Mouse (Mus musculus) frontal cortex, adult 2 months (tissue): Measurements from ENCODE around the gene Eif6. TPM values are rescaled to one million over a fixed set of nuclear protein-coding genes. Genes with fewer than 3 reads are reported as not detected.
"Not testable (repeated sequence)": the region's sequence is repeated elsewhere in the genome, so short reads cannot be mapped to it uniquely, and the experiment has no call there.

ENCODE experiments used
- DNase-seq, 2 experiments: peaks; one replicate each; pipeline ENCODE4 v3.0.0; 2022; ENCODE audit warnings: low spot score in 1 of 2; ENCODE audit errors: extremely low spot score in 1 of 2
- polyA plus RNA-seq: library from polyadenylated mRNA; depleted of rRNA; stranded (reverse); fragments of >200 nt; gene quantifications from 2 replicates; pipeline ENCODE4 v1.2.3, GENCODE M21; 2012; rRNA removed

Gene Eif6
- 69.1 and 75.1 TPM in 2 replicates for polyA plus RNA-seq

GRCm38 (mm10) chr2:155826630-155827424, at the start of gene Eif6:
TSS of gene Eif6 (minus strand) at chr2:155826925.
- DNase-seq, result peak; percentile 68 to 88

- no peak for DNase-seq
Measured at GRCm38 (mm10) chr2:155873636-155874035, 46.9 kb upstream of the Eif6 start.

- DNase-seq, result no peak
Measured at GRCm38 (mm10) chr2:155872930-155873507, 46.3 kb upstream of the Eif6 start.

GRCm38 (mm10) chr2:155872486-155872885, 45.8 kb upstream of the Eif6 start:
- DNase-seq, result no peak

GRCm38 (mm10) chr2:155869772-155870171, 43.0 kb upstream of the Eif6 start:
- DNase-seq, result no peak

GRCm38 (mm10) chr2:155868320-155868719, 41.6 kb upstream of the Eif6 start:
- DNase-seq, result no peak

GRCm38 (mm10) chr2:155863301-155863867, 36.7 kb upstream of the Eif6 start:
- DNase-seq, result no peak

- DNase-seq, result peak in 1 of 2 experiments; percentile 33
Measured at GRCm38 (mm10) chr2:155862573-155863300, 36.0 kb upstream of the Eif6 start.

GRCm38 (mm10) chr2:155861581-155861980, 34.9 kb upstream of the Eif6 start:
- no peak for DNase-seq

GRCm38 (mm10) chr2:155860102-155860501, 33.4 kb upstream of the Eif6 start:
- DNase-seq, result no peak

- no peak for DNase-seq
Measured at GRCm38 (mm10) chr2:155852536-155852935, 25.8 kb upstream of the Eif6 start.

GRCm38 (mm10) chr2:155850120-155850519, 23.4 kb upstream of the Eif6 start:
- no peak for DNase-seq

- DNase-seq, result no peak
Measured at GRCm38 (mm10) chr2:155849464-155849863, 22.7 kb upstream of the Eif6 start.

- peak; percentile 36 to 91 for DNase-seq
Measured at GRCm38 (mm10) chr2:155848291-155848690, 21.6 kb upstream of the Eif6 start.

- DNase-seq, result no peak
Measured at GRCm38 (mm10) chr2:155846930-155847329, 20.2 kb upstream of the Eif6 start.

GRCm38 (mm10) chr2:155838961-155839360, 12.2 kb upstream of the Eif6 start:
- no peak for DNase-seq

- no peak for DNase-seq
Measured at GRCm38 (mm10) chr2:155837961-155838360, 11.2 kb upstream of the Eif6 start.

GRCm38 (mm10) chr2:155834732-155835131, 8.0 kb upstream of the Eif6 start, which contains the start of gene Fam83c:
TSS of gene Fam83c (minus strand) at chr2:155834854.
- no peak for DNase-seq

- not testable (repeated sequence) for DNase-seq
Measured at GRCm38 (mm10) chr2:155832087-155832486, 5.4 kb upstream of the Eif6 start.

GRCm38 (mm10) chr2:155831302-155831701, 4.6 kb upstream of the Eif6 start:
- no peak for DNase-seq

- DNase-seq, result no peak
Measured at GRCm38 (mm10) chr2:155830841-155831240, 4.1 kb upstream of the Eif6 start.
